ENCODE assay signal across 13 mouse cellular contexts in the genomic region with DNA sequence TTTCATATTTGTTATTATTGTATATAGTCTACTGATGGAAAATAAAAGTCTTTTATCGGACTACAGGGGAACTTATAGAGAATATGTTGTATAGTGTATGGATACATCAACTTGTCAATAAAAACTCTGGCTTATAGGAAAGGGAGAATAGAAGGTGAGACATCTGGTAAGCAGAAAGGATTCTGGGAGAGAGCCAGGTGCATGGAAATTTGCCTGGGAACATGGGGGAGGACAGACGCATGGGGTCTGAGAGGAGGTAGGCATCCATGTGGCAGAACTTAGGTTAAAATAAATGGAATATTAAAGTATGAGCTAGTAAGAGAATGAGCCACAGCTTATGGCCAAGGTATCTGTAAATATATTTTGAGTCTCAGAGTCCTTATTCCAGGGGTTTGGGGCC.
"Had no signal": no experiment of that assay in that cellular context is flagged by ENCODE, and none has a peak within 500 bp of the region (broad histone marks: within the 10 kb centered on the region; RNA-seq: fewer than 3 reads in every experiment).

No protein-coding gene starts in this region.

- DNase-seq: retina, postnatal 1 day; right cerebral cortex, postnatal 14 days; right cerebral cortex, postnatal 4 days; spleen, adult 18-20 months; thymus, adult 18-20 months; thymus, adult 2 months; thymus, postnatal 14 days; thymus, postnatal 25 days; thymus, postnatal 36 days; thymus, postnatal 4 days had no signal

- H3K4me3 ChIP-seq: neural tube, embryonic 15.5 days; stomach, embryonic 15.5 days had no signal

- H3K27ac ChIP-seq: neural tube, embryonic 15.5 days; stomach, embryonic 15.5 days; stomach, postnatal 0 days had no signal

- H3K27me3 ChIP-seq: neural tube, embryonic 15.5 days; stomach, embryonic 15.5 days had no signal

- H3K4me1 ChIP-seq: neural tube, embryonic 15.5 days; stomach, embryonic 15.5 days had no signal
